Mouse (Mus musculus) limb, embryonic 14.5 days (tissue): ENCODE measurements around the gene Tram2. TPM values are rescaled to one million over a fixed set of nuclear protein-coding genes. Genes with fewer than 3 reads are reported as not detected.

ENCODE experiments used
- ATAC-seq: fragments of 200-750 bp; cut with Nextera tagmentation; 2 replicates; pipeline ENCODE4 v1.8.0; 2017; ENCODE audit warnings: low read depth, moderate number of reproducible peaks, moderate TSS enrichment; ENCODE audit not compliant: low FRiP score
- DNase-seq: peaks from one replicate; pipeline ENCODE4 v3.0.0-alpha.2; 2015; ENCODE audit warnings: low spot score
- H3K27ac ChIP-seq: fragments of 300-500 bp; sonication (generic); replicated peaks from 2 replicates; pipeline ENCODE4 v1.5.1; 2014; ENCODE audit warnings: low read depth, mild to moderate bottlenecking, low read length, moderate library complexity, mixed read lengths
- H3K27me3 ChIP-seq: fragments of 300-500 bp; sonication (generic); 2 replicates; pipeline ENCODE4 v1.6.1; 2014; ENCODE audit warnings: low read length, mixed read lengths; ENCODE audit not compliant: control insufficient read depth, insufficient read depth
- H3K36me3 ChIP-seq: fragments of 300-500 bp; sonication (generic); 2 replicates; pipeline ENCODE4 v1.6.1; 2014; ENCODE audit warnings: mild to moderate bottlenecking, low read length, moderate library complexity, mixed read lengths; ENCODE audit not compliant: control insufficient read depth, insufficient read depth
- H3K4me1 ChIP-seq: fragments of 300-500 bp; sonication (generic); 2 replicates; pipeline ENCODE4 v1.6.1; 2014; ENCODE audit warnings: antibody characterized with exemption, low read length, mixed read lengths; ENCODE audit not compliant: control insufficient read depth, insufficient read depth
- H3K4me2 ChIP-seq: fragments of 300-500 bp; sonication (generic); replicated peaks from 2 replicates; pipeline ENCODE4 v1.6.1; 2014; ENCODE audit warnings: low read depth, mild to moderate bottlenecking, low read length, moderate library complexity; ENCODE audit not compliant: severe bottlenecking
- H3K4me3 ChIP-seq: fragments of 300-500 bp; sonication (generic); replicated peaks from 2 replicates; pipeline ENCODE4 v1.5.1; 2014; ENCODE audit warnings: low read length
- H3K9ac ChIP-seq: fragments of 300-500 bp; sonication (generic); 2 replicates; pipeline ENCODE4 v1.6.1; 2014; ENCODE audit warnings: mild to moderate bottlenecking, low read depth, low read length, moderate library complexity; ENCODE audit not compliant: severe bottlenecking
- H3K9me3 ChIP-seq: fragments of 300-500 bp; sonication (generic); 2 replicates; pipeline ENCODE4 v1.6.1; 2016; ENCODE audit warnings: low read length; ENCODE audit not compliant: control insufficient read depth
- POLR2A ChIP-seq: fragments of 200-500 bp; IDR thresholded peaks from 2 replicates; pipeline ENCODE4 v1.8.0; 2012; ENCODE audit warnings: inconsistent platforms, mild to moderate bottlenecking, moderate library complexity, borderline replicate concordance; ENCODE audit not compliant: insufficient read depth, insufficient read length; ENCODE audit errors: extremely low read depth
- WGBS: fragments of 180-500 bp; shearing (Covaris S2); extraction: QIAGEN DNeasy Blood & Tissue Kit; methylation state at CpG from one replicate; pipeline ENCODE4 v1.1.7; 2014; 5-methylcytosine and 5-hydroxymethylcytosine counted together
- polyA plus RNA-seq, 2 experiments: library from polyadenylated mRNA; depleted of rRNA in 1 of 2; stranded (reverse) in 1 of 2; unstranded in 1 of 2; fragments of >200 nt; fragmentation: Nextera tagmentation in 1 of 2; extraction: Ambion mirVana in 1 of 2; gene quantifications; 2 replicates each; pipeline versions ENCODE4 v1.2.1 to v1.2.3; 2012 to 2014

The Tram2 gene
- polyA plus RNA-seq, 2 experiments, result 15.5 to 20.3 TPM

GRCm38 (mm10) chr1:21004596-21004995, 74.4 kb downstream of the Tram2 start:
- WGBS, result 85% methylated on average over 8 of the region's 8 CpGs
- peaks cover 69% of the 10 kb centered on the region for H3K36me3 ChIP-seq
- ATAC-seq (no peak), DNase-seq (no peak)
- no peak overlapping the region for H3K4me2 ChIP-seq
- no peak overlapping the region for H3K27ac ChIP-seq
- no peaks in the 10 kb centered on the region for H3K4me1 ChIP-seq
- no peaks in the 10 kb centered on the region for H3K9me3 ChIP-seq
- H3K27me3 ChIP-seq, result no peaks in the 10 kb centered on the region
- no peak overlapping the region for H3K9ac ChIP-seq
- H3K4me3 ChIP-seq, result no peak overlapping the region
- no peak for TF ChIP-seq POLR2A

- DNase-seq, result no peak
- Histone ChIP-seq H3K4me1 (no peaks in the 10 kb centered on the region), H3K9me3 (no peaks in the 10 kb centered on the region), H3K9ac (no peak overlapping the region), H3K4me2 (no peak overlapping the region), H3K27me3 (no peaks in the 10 kb centered on the region), H3K27ac (no peak overlapping the region), H3K4me3 (no peak overlapping the region), H3K36me3 (peaks cover 77% of the 10 kb centered on the region)
- 85% methylated on average over 14 of the region's 14 CpGs for WGBS
- no peak for TF ChIP-seq POLR2A
- 0 out of 2 replicates have a peak, but pooled peaks have one; percentile 21 for ATAC-seq
These were observed 76.5 kb downstream of the Tram2 start for GRCm38 (mm10) chr1:21002246-21003142.

GRCm38 (mm10) chr1:20997881-20998389, 81.1 kb downstream of the Tram2 start:
- DNase-seq (no peak), ATAC-seq (no peak)
- Histone ChIP-seq H3K9me3 (no peaks in the 10 kb centered on the region), H3K4me1 (0 out of 2 replicates have a peak, but pooled peaks cover 3% of the 10 kb centered on the region), H3K4me2 (no peak overlapping the region), H3K4me3 (no peak overlapping the region), H3K9ac (no peak overlapping the region), H3K36me3 (peaks cover 43% of the 10 kb centered on the region), H3K27me3 (no peaks in the 10 kb centered on the region), H3K27ac (no peak overlapping the region)
- 73% methylated on average over 13 of the region's 13 CpGs for WGBS
- TF ChIP-seq POLR2A, result no peak

DNA sequence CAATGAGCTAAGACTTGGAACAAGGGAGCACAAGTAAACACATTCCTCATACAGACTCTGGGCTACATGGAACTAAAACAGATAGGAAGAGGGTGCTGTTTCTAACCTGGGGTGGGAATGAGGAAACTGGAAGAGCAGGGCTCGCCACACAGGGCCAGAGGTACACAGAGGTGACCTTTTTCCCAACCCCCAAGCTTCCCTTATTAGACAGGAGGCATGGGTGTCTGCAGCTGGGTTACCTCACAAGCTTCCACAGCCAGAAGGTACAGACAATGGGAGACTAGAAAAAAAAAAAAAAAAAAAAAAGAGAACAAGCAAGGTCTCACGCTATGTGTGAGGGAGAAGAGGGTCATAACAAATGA, 81.7 kb downstream of the Tram2 start:
- 83% methylated on average over 2 of the region's 2 CpGs for WGBS
- DNase-seq (no peak), ATAC-seq (no peak)
- Histone ChIP-seq H3K4me1 (0 out of 2 replicates have a peak, but pooled peaks cover 3% of the 10 kb centered on the region), H3K4me3 (no peak overlapping the region), H3K27ac (no peak overlapping the region), H3K9me3 (no peaks in the 10 kb centered on the region), H3K4me2 (no peak overlapping the region), H3K9ac (no peak overlapping the region), H3K36me3 (peaks cover 36% of the 10 kb centered on the region), H3K27me3 (no peaks in the 10 kb centered on the region)
- TF ChIP-seq POLR2A, result no peak

DNA sequence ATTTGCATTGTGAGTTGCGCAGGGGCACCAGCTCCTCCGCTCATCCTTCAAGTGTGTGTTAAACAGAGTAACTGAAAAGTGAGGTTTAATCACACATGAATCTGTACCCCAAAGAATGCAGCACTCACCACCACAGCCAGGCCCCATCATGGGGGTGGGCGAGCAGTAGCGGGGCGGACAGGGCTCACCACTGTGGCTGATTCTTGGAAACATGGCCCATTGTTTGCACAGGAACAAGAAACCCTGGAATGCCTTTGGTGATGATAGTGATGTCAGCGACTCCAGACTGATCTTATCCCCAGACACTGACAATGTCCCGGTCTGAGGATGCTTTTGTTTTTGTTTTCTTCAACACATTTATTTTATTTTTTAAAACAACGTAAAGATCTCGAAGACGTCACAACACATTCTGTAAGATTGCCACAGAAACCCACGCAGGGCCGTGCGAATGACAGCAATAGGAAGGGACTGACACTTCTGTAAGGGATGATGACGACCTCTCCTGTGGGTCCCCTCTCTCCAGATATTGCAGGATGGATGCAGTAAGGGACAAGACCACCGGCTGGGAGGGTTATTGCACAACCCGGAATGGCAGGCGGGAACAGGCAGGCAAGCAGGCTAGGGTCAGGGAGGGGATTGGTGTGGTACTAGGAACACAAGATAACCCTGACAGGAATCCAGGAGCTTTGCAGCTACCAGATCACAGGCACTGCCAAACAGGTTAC, 82.3 kb downstream of the Tram2 start:
- no peaks in the 10 kb centered on the region for H3K9me3 ChIP-seq
- 84% methylated on average over 17 of the region's 17 CpGs for WGBS
- DNase-seq (no peak), ATAC-seq (no peak)
- no peak overlapping the region for H3K9ac ChIP-seq
- H3K36me3 ChIP-seq, result peaks cover 32% of the 10 kb centered on the region
- H3K27me3 ChIP-seq, result no peaks in the 10 kb centered on the region
- 0 out of 2 replicates have a peak, but pooled peaks cover 3% of the 10 kb centered on the region for H3K4me1 ChIP-seq
- no peak overlapping the region for H3K4me2 ChIP-seq
- no peak for TF ChIP-seq POLR2A
- no peak overlapping the region for H3K4me3 ChIP-seq
- H3K27ac ChIP-seq, result no peak overlapping the region
